Mouse (Mus musculus) spleen, postnatal 14 days (tissue): ENCODE data around the gene Irgc1.
A peak's percentile ranks its signal among the peaks of the same experiment; 100 is the strongest.

Experiments
- DNase-seq, 2 experiments: peaks; one replicate each; pipeline ENCODE4 v3.0.0; 2021 to 2022; ENCODE audit warnings: low spot score in 2 of 2

Gene Irgc1

DNA sequence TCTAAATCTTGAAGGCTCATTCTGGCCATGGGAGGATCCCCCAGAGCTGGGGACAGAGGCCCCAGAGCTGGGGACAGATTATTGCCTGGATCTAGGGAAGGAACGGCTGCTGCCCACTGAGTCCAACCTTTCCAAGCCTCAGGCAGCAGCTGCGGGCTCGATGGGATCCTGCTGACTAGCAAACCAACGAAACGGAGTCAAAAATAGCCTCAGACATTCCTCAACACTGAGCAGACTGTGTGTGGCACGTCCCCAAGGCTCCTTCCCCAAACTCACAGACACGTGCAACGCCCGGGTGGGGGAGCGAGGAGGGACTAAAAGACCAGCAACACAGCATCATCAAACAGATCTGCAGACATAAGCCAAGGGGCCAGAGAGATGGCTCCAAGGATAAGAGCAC lies 14.1 kb downstream of the Irgc1 start:
- no peak for DNase-seq

DNA sequence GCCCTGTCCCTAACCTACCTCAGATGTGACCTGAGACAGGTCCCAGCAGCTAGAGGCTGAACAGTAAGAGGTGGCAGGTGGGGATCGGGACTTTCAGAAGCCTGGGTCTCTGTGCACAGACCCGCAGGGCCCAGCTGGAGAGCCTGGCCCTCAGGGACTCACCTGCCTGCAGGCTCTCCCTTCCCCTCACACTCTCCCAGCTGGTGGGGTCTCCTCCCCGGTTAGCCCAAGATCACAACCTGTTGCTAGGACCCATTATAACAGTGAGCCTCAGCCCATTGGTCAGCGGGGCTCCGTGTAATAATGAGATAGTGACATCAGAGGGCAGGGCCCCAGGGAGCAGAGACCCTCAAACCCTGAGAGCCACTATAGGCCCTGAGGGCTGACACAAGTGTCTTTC lies 16.8 kb downstream of the Irgc1 start:
- no peak for DNase-seq

DNA sequence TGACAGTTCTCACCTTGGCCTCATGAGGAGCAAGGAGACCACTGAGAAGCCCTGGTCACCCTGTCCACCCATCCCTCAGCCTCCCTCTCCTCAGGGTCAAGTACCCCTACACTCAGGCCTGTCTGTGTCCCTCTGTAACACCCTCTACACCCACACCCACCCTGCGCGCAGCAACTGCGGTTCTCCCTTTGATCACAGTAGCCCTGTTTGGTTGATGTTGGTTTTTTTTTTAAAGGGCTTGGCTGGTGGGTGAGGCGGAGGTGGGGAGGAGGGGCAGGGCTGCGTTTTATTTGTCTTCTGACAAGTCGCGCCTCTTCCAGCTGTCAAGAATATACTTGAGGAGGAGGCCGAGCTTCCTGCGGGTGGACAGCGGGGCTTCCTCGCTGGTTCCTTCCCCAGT lies 20.4 kb downstream of the Irgc1 start:
- no peak for DNase-seq

DNA sequence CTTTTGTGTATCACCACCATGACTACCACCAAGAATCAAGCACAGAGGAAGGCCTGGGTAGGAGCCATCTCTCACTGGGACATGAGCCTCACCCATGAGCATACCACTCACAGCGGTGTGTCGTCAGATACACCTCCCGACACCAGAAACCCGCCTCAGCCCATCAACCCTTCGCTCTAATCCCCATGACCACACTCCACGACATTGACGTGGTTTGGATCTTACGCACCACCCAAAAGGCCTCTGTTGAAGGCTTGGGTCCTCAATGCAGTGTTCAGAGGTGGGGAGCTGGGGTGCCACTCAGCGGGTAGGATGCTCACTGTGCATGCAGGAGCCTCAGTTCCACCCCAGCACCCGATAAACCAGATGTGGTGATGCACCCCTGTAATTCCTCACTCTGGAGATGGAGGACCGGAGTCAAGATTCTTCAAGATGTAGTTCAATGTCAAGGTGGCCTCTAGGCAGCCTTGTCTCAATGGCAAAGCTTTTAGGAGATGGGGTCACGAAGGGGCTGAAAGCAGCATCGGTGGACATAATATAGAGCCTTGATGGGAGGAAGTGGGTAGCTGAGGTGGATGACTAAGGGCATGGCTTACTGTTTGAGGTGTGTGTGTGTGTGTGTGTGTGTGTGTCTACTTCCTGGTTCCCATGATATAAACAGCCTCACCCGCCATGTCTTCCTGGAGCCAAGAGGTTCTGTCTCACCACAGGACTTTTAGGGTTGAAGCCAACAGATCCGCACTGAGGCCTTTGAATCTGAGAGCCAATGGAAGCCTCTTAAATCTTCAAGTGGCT lies 21.3 kb downstream of the Irgc1 start:
- DNase-seq, result no peak

DNA sequence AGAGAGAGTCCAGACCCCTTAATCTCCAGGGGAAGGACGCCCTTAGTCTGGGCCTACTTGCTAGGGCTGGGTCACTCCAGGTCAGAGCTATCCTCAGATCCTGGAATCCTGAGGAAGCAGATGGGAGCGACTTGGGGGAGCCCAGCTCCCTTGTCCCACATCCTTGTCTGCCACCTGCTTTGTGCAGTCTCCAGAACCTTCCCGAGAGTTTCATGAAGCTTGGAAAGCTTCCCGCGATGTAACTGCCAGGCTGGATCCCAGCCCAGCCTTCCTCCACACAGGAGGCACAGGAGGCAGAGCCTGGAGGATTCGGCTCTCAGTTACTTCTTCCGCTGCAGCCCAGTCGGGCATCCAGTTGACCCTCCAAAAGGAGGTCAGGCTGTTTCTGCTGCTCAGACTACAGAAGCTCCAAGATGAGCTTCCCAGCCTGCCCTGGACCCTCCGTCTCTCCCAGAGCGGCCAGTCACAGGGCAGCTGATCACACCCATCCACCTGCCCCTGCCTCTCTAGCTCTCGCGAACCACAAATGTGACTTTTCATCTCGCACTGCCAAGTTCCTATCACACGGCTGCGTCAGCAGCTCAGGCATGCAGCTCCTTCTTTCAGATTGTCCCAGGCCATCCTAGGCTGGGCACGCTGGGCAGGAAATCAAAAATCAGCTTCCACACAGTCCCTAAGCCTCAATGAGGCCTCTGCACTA lies 22.5 kb downstream of the Irgc1 start:
- no peak for DNase-seq

DNA sequence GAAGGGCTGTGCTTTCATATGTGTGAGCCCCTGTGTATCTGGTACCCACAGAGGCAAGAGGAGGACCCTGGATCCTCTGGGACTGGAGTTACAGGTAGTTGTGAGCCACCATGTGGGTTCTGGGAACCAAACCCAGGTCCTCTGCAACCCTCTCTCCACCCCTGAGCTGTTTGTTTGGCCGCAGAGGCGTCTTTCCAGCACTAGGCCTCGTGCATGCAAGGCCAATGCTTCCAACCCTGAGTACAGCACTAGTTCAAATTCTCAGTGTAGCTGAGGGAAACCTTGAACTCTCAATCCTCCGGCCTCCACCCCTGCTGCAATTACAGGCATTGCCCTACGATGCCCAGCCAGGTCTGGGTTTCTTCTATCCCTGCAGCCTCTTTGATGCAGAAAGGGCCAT lies 23.4 kb downstream of the Irgc1 start:
- DNase-seq, result no peak

DNA sequence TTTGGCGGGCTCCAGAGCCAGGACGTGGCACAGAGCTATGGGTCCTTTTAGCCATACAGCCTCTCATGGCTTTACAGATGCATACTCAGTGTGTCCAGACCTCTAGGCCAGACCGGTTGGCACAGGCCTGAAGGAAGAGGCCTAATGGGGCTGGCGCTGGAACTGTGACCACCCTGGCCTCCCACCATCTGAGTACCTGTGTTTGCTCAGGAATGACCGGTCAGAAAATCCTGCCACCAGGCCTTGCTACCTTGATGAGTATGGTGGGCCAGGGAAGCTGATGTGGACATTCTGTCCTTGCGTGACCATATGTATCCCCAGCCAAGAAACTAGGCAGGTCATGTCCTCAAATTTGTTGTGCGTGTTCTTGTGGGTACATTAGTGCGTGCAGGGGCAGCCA lies 24.9 kb downstream of the Irgc1 start:
- no peak for DNase-seq

DNA sequence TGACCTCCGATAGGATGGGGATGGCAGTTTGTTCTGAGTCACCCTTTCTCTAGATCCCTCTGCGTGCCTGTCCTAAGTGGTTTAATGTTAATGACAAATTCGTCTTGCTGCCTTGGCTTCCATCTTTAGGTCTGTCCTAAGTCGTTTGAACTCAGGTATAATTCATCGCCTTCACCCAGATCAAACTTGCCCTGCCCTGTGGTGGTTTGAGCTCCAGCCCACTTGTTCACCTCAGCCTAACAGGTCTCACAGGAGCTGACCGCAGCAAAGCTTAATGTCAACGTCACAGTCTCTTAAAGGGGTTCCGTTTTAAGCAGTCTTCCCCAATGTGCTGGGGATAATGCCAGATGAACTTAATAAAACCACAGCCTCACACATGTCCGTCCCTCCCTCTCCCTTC lies 26.2 kb downstream of the Irgc1 start:
- no peak for DNase-seq

DNA sequence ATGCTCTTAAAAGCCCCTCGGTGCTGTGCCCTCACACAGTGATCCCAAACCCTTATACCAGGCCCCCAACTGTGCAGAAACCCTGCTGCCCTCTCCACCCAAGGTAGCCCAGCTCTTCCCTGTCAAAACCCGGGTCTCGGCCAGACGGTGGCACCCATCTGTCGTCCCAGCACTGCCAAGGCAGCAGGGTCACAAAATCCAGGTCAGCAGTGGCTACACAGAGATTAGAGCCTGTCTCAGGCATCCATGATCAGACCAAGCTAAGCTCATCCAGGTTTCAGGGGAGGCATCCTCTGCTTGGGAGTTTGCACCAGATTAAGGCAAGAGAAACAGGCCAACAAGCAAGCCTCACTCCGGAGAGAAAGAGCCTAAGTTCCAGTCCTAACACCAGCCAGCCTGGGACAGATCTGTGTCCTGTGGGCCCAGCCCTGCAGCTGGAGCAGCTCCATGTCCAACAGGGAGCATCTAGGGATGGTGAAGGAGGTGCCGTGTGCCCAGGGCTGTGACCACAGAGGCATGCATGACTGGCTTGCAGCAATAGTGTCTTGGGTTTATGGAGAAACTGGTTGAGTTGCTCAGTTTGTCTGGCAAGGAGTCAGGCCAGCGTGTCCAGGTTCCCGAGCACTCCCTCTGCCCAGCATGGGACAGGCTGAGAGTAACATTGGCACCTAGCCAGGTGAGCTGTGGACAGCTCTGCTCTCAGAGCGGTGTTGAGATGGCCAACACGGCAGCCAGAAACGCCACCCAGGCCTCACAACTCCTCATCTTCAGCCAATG lies 28.0 kb downstream of the Irgc1 start:
- no peak for DNase-seq

DNA sequence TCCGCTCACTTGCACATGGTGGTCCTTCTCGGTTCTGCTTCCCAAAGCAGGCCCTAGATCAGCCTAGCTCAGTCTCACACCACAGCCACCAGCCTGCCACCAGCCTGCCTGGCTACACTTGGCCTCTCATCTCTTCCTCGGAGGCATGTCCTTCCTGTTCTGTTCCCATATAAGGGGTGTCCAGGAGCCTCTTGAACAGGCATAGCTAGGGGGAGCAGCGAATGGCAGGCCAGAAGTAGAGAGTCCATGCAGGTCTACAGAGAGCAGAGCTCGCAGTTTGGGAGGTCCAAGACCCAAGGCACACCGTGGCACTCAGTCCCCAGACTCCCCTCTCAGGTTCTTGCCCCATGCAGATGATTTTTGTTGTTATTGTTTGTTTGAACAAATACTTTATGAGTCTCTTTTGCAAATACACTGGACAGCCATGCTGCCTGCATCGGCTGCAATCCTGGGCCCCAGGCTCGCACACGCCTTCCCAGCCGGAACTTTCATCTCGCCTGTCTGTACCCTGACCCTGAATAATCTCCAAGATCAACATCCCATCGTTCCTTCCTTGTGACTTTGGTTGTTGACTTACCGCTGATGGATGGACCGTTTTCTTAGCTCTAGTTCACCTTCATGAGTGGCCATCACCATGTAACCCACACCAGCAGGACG lies 28.9 kb downstream of the Irgc1 start:
- DNase-seq, result no peak

DNA sequence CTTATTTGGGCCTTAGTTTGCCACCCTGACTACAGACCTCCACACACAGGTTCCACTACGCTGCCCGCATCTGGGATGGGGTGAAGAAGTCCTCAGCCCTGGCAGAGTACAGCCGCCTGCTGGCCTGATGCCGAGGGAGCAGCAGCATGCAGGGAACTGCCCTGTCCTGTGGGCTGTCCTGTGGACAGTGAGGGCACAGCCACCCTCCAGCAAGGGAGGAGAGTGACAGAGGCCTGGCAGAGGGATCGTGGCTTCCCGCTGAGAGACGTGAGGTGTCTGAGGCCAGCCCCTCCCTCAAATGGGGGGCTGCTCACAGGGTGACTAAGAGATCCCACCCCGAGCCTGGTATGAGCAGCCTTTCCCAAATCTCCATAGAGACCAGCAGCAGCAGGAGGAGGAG lies 29.8 kb downstream of the Irgc1 start:
- no peak for DNase-seq

DNA sequence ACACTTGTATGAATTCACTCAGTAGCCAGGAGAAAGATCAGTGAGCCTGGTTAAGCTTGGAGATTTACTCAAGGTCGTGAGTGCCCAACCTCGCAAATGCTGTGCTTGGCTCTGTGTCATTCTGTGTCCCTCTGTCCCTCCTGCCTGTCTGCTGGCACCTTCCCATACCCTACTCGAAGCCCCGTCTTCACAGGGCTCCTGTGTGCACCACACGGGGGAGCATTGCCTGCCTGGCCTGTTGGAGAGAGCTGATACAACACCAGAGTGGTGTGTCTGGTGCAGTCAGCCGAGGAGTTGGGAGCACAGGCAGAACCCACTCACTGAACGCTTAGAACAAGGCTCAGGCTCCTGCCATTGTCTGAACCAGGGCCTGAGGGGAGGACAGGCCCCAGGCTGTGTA lies 30.4 kb downstream of the Irgc1 start:
- no peak for DNase-seq

DNA sequence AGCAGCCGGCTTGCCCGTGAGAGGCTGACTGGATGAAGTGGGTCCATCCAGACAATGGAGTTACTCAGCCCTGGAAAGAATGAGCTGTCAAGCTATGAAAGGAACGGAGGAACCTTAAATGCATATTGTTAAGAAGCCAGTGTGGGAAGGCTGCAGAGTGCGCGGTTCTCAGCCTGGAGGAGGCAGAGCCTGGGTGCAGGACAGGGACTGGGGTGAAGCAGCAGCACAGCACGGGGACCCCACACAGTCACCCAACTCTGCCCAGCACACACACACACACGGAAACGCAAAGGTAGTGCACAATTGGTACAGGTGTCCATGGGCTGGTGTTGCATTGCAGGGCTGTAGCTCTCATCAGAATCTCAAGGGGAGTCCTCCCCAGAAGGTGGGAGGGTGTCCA lies 32.5 kb downstream of the Irgc1 start:
- no peak for DNase-seq

DNA sequence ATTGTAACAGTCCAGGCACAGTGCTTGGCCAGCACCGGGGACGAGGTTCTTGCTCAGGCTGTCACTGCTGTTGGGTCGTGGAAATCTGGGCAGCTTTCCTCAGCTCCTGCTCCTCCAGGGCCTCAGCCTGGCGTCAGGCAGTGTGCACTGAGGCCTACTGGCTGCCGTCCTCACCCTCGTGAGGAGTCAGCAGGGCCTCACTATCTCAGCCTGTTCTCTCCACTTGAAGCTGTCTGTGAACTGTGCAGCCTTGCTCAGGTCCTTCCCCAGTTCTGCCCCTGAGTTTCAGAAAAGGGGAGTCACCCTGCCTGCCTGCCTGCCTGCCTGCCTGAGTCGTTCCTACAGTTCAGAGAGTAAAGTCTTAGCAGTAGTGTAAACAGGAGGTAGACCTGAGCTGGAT lies 36.8 kb downstream of the Irgc1 start:
- no peak for DNase-seq

DNA sequence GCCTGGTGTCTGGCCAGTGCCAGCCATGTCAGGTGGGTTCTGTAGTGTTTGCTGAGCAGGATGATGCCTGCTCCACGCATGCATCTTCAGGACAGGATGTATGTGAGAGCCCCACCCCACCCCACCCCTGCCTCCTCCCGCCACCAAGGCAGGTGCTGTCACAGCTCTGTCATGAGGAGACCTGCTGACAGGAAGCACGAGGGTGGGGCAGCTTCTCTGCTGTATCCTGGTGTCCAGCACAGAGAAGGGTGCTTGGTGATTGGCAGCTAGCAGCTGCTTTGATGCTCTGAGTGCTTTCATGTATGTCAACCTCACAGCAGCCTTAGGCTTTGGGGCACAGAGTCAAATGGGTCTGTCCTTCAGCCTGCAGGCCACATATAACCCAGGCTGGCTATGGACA lies 38.5 kb downstream of the Irgc1 start:
- peak in 1 of 2 experiments; percentile 22 for DNase-seq

DNA sequence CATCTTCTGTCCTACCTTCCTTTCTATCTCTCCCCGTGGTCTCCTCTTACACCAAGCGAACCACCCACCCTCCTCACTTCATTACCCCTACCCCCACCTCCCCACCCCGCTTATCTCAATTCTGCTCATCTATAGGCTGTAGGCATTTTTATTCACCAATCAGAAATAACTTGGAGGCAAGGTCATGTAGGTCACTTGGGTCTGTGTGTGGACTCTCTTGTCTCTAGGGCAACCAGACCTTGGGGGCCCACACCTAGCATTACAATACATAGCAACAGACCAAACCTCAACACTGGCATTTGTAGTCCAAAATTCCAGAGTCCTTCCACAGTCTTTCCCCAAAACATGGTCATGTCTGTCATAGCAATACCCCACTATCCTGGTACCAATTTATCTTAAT lies 41.3 kb downstream of the Irgc1 start:
- no peak for DNase-seq

DNA sequence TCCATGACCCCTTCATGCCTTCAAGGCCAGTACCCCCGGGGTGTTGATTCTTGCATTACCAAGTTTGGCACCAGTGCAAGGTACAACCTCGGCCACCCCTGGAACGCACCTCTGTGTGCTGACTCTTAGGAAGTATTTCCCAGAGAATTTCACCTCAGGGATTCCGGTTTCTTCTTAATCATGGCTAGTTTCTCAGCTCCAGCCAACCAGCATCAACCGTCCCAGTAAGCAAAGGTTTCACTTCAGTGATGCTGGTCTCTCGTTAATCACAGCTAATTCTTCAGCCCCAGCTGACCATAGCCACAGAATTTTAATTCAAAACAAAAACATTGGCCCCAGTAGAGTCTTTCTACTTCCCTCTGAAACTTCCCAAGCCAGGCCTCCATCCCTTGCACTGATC lies 42.0 kb downstream of the Irgc1 start:
- no peak for DNase-seq

DNA sequence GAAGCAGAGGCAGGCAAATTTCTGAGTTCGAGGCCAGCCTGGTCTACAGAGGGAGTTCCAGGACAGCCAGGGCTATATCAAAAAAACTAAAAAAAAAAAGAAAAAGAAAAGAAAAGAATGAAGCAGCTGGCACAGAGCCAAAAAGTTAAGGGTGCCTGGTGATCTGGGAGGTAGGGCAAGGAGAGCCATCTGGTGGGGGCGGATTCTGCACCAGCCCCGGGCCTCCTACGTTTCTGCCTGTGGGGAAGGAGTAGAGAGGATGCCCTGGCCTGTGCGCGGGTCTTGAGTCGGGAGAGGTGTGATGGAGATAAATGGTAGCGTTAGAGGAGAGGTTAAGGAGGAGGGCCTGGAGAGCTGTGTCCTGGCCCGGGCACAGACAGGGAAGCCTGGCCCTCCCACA lies 43.9 kb downstream of the Irgc1 start:
- no peak for DNase-seq

DNA sequence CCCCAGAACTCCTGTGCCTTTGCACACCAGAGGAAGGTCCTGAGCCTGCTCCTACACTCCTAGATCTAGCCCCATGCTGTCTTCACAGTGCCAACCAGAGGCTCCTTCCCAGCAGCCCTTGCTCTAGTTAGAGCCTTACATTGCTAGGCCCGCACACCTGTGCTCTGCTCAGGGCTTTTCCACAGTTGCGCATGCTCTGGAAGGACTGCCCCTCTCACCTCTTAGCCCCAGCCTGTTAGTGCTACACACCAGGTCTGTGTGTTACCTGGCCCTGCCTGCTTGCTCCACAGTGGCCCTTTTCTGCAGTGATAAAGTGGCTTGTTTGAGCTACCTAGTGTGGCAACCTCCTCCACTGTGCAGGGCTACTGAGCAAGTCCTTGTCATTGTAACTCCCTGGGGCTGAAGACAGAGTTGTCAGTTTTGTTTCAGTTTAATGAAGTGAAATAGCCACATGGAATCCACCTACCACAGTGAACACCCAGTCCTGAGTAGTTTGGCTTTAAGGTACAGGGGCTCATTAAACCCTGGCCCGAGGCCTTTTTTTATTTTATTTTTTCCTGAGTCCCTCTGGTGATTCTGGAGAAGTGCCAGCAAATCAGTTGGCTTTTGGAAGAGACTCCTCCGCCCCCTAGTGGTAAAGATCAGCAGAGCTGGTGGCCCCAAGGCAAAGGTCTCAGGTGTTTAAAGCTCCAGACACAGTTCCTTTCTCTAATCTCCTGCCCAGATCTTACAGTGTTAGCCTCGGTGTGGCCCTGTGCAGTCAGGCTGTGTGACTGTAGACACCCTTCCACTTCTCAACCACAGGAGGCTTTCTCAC lies 45.4 kb downstream of the Irgc1 start:
- peak; percentile 46 to 64 for DNase-seq

DNA sequence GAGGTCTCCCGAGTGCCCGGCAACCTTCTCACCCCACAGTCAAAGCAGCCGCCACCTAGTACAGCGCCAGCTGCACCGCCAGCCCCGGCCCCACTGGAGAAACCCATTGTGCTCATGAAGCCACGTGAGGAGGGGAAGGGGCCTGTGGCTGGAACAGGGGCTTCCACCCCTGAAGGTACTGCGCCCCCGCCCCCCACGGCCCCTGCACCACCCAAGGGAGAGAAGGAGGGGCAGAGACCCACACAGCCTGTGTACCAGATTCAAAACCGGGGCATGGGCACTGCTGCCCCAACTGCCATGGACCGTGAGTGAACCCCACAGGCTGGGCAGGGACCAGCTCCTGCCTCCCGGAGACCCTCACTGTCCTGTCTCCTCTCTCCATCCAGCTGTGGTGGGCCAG lies 46.4 kb downstream of the Irgc1 start:
- DNase-seq, result no peak

DNA sequence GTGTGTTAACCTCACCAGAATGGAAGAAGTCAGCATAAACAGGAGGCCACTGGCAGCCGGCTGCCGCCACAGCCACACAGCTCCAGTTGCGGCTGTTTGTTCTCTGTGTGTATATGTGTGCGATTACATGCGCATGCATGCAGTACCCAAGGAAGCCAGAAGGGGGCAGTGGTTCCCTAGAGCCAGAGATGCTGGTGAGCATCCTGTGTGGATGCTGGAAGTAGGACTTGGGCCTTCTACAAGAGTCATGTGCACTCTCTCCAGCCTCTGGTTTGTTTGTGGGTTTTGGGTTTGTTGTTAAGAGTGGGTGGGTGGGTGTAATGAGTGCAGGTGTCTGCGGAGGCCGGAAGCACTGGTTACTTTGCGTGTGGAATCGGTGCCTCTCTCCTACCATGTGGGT lies 49.2 kb downstream of the Irgc1 start:
- no peak for DNase-seq
